Mouse (Mus musculus): ENCODE measurements at regions not wholly inside any gene's neighbourhood (a gene's known extent, or its start where the extent isn't known, plus 50 kb on each side); places are given as distances from the start of the nearest gene placed in this dataset.

- Histone ChIP-seq H3K9me3 (no peaks in the 10 kb centered on the region), H3K27ac (replicated peaks) (no peak overlapping the region), H3K36me3 (no peaks in the 10 kb centered on the region), H3K27me3 (replicated peaks) (no peaks in the 10 kb centered on the region), H3K4me3 (no peak overlapping the region), H3K4me2 (no peak overlapping the region), H3K4me1 (no peaks in the 10 kb centered on the region), H3K9ac (no peak overlapping the region)
- WGBS, result 82% methylated on average over 2 of the region's 2 CpGs
- ATAC-seq (ENCODE audit: extremely low read depth, insufficient number of reproducible peaks, low FRiP score, low TSS enrichment), result no peak
These were observed 411.9 kb upstream of the Gm765 start for GRCm38 (mm10) chr6:98754487-98754886.

- H3K4me2 ChIP-seq, result no peak overlapping the region
- no peaks in the 10 kb centered on the region for H3K9me3 ChIP-seq
- WGBS, result 74% methylated on average over 4 of the region's 4 CpGs
- no peaks in the 10 kb centered on the region for H3K4me1 ChIP-seq
- ATAC-seq (ENCODE audit: extremely low read depth, insufficient number of reproducible peaks, low FRiP score, low TSS enrichment), result no peak
- H3K9ac ChIP-seq, result no peak overlapping the region
- H3K27me3 ChIP-seq (replicated peaks), result no peaks in the 10 kb centered on the region
- H3K27ac ChIP-seq (replicated peaks), result no peak overlapping the region
- no peak overlapping the region for H3K4me3 ChIP-seq
- H3K36me3 ChIP-seq, result no peaks in the 10 kb centered on the region
These were observed 406.1 kb upstream of the Gm765 start for GRCm38 (mm10) chr6:98748618-98749017.

- H3K36me3 ChIP-seq, result no peaks in the 10 kb centered on the region
- 48% methylated on average over 8 of the region's 8 CpGs for WGBS
- no peak for ATAC-seq (ENCODE audit: extremely low read depth, insufficient number of reproducible peaks, low FRiP score, low TSS enrichment)
- no peak overlapping the region for H3K27ac ChIP-seq (replicated peaks)
- H3K9ac ChIP-seq, result no peak overlapping the region
- H3K27me3 ChIP-seq (replicated peaks), result no peaks in the 10 kb centered on the region
- no peaks in the 10 kb centered on the region for H3K9me3 ChIP-seq
- H3K4me1 ChIP-seq, result no peaks in the 10 kb centered on the region
- H3K4me3 ChIP-seq, result no peak overlapping the region
- H3K4me2 ChIP-seq, result peak overlapping the region; percentile 26; the same call in 1 of the 2 replicates
These were observed 404.4 kb upstream of the Gm765 start for GRCm38 (mm10) chr6:98746976-98747375.

GRCm38 (mm10) chr6:98740447-98740846 is 397.9 kb upstream of the Gm765 start:
- Histone ChIP-seq H3K9me3 (no peaks in the 10 kb centered on the region), H3K27ac (replicated peaks) (no peak overlapping the region), H3K4me2 (no peak overlapping the region), H3K9ac (no peak overlapping the region), H3K4me3 (no peak overlapping the region), H3K36me3 (no peaks in the 10 kb centered on the region), H3K4me1 (no peaks in the 10 kb centered on the region), H3K27me3 (replicated peaks) (no peaks in the 10 kb centered on the region)
- WGBS, result 85% methylated on average over 2 of the region's 2 CpGs
- ATAC-seq (ENCODE audit: extremely low read depth, insufficient number of reproducible peaks, low FRiP score, low TSS enrichment), result no peak

GRCm38 (mm10) chr6:98731010-98731530 is 388.5 kb upstream of the Gm765 start:
- Histone ChIP-seq H3K4me2 (no peak overlapping the region), H3K9ac (no peak overlapping the region), H3K4me1 (peaks cover 7% of the 10 kb centered on the region), H3K36me3 (no peaks in the 10 kb centered on the region), H3K27me3 (replicated peaks) (no peaks in the 10 kb centered on the region), H3K4me3 (no peak overlapping the region), H3K9me3 (no peaks in the 10 kb centered on the region), H3K27ac (replicated peaks) (no peak overlapping the region)
- no peak for ATAC-seq (ENCODE audit: extremely low read depth, insufficient number of reproducible peaks, low FRiP score, low TSS enrichment)

DNA sequence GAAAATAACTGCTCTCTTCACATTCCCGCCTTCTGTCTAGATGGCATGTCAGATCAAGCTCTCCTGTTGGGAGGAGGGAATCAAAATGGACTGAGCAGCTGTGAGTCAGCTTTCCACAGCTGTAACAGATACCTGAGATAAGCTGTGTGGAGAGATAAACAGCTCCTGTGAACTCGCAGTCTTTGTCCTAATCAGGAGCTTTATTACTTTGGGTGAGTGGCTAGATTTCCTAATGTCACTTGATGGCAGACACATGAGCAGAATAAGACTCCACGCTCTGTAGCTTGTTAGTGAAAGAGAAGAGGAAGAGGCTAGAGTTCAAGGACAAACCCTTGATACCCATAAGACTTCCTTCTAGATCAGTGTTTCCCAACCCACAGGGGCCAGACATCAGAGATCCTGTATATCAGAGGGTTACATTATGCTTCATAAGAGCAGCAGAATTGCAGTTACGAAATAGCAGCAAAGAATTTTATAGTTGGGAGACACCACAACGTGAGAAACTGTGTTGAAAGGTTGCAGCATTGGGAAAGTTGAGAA is 384.1 kb upstream of the Gm765 start:
- Histone ChIP-seq H3K4me3 (no peak overlapping the region), H3K4me2 (no peak overlapping the region), H3K9ac (no peak overlapping the region), H3K27ac (replicated peaks) (no peak overlapping the region), H3K4me1 (peaks cover 7% of the 10 kb centered on the region), H3K27me3 (replicated peaks) (no peaks in the 10 kb centered on the region), H3K9me3 (no peaks in the 10 kb centered on the region), H3K36me3 (no peaks in the 10 kb centered on the region)
- ATAC-seq (ENCODE audit: extremely low read depth, insufficient number of reproducible peaks, low FRiP score, low TSS enrichment), result no peak
- 45% methylated on average over 5 of the region's 5 CpGs for WGBS

- no peak for ATAC-seq (ENCODE audit: extremely low read depth, insufficient number of reproducible peaks, low FRiP score, low TSS enrichment)
- no peaks in the 10 kb centered on the region for H3K36me3 ChIP-seq
- WGBS, result 63% methylated on average over 14 of the region's 14 CpGs
- no peak overlapping the region for H3K9ac ChIP-seq
- H3K9me3 ChIP-seq, result no peaks in the 10 kb centered on the region
- no peak overlapping the region for H3K4me3 ChIP-seq
- no peaks in the 10 kb centered on the region for H3K27me3 ChIP-seq (replicated peaks)
- 0 out of 2 replicates have a peak, but pooled peaks cover 3% of the 10 kb centered on the region for H3K4me1 ChIP-seq
- no peak overlapping the region for H3K27ac ChIP-seq (replicated peaks)
- no peak overlapping the region for H3K4me2 ChIP-seq
These were observed 362.5 kb upstream of the Gm765 start for GRCm38 (mm10) chr6:98704887-98705622.

DNA sequence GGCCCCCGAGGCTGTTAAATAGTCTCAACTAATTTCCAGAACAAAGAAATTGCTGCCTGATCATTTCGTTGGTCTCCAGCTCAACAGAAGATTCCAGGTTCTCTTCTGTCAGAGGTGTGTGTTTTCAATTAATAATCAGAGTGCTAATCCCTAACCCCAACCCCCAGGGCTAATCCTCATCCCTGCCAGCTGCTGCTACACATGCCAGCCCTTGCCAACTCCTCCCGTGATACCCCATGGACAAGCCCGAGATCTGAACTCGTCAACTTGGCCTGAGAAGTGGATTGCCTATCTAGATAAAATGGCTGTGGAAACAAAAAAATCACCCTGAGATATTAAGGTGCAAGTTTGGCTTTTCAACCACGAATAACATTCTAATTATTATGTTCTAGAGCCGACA is 355.0 kb upstream of the Gm765 start:
- WGBS, result 73% methylated on average over 7 of the region's 7 CpGs
- no peak for ATAC-seq (ENCODE audit: extremely low read depth, insufficient number of reproducible peaks, low FRiP score, low TSS enrichment)
- no peaks in the 10 kb centered on the region for H3K9me3 ChIP-seq
- no peak overlapping the region for H3K27ac ChIP-seq (replicated peaks)
- no peak overlapping the region for H3K9ac ChIP-seq
- H3K4me1 ChIP-seq, result no peaks in the 10 kb centered on the region
- no peak overlapping the region for H3K4me2 ChIP-seq
- H3K36me3 ChIP-seq, result no peaks in the 10 kb centered on the region
- H3K4me3 ChIP-seq, result no peak overlapping the region
- H3K27me3 ChIP-seq (replicated peaks), result no peaks in the 10 kb centered on the region

DNA sequence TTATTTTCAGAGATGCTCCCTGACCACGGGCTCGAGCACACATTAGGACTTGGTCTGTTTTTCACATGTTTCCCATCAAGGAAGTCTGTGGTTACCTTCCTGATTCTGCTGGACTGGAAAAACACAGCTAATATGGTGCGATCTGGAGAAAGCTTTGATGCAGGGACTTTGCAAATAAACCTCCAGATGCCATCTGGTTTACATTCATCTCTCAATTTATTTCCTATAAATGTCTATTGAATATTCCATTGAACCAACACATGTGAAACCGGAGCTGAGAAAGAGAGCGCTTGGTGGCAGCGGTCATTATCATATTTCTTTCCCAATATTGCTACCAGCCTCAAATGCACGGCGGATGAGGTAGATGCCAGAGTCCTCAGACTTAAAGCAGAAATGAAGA is 350.9 kb upstream of the Gm765 start:
- no peak overlapping the region for H3K4me2 ChIP-seq
- no peak overlapping the region for H3K27ac ChIP-seq (replicated peaks)

GRCm38 (mm10) chr6:98690133-98690532 is 347.6 kb upstream of the Gm765 start:
- Histone ChIP-seq H3K4me3 (no peak overlapping the region), H3K9ac (no peak overlapping the region), H3K4me1 (no peaks in the 10 kb centered on the region), H3K4me2 (no peak overlapping the region), H3K27me3 (replicated peaks) (no peaks in the 10 kb centered on the region), H3K36me3 (no peaks in the 10 kb centered on the region), H3K27ac (replicated peaks) (no peak overlapping the region), H3K9me3 (no peaks in the 10 kb centered on the region)
- no peak for ATAC-seq (ENCODE audit: extremely low read depth, insufficient number of reproducible peaks, low FRiP score, low TSS enrichment)
- 80% methylated on average over 9 of the region's 9 CpGs for WGBS

More for the DNA sequence above, 350.9 kb upstream of the Gm765 start:
- Histone ChIP-seq H3K27me3 (replicated peaks) (no peaks in the 10 kb centered on the region), H3K9me3 (no peaks in the 10 kb centered on the region), H3K9ac (no peak overlapping the region), H3K4me1 (no peaks in the 10 kb centered on the region), H3K4me3 (no peak overlapping the region), H3K36me3 (no peaks in the 10 kb centered on the region)
- 81% methylated on average over 8 of the region's 8 CpGs for WGBS
- no peak for ATAC-seq (ENCODE audit: extremely low read depth, insufficient number of reproducible peaks, low FRiP score, low TSS enrichment)

GRCm38 (mm10) chr6:98689395-98689794 is 346.8 kb upstream of the Gm765 start:
- no peak for ATAC-seq (ENCODE audit: extremely low read depth, insufficient number of reproducible peaks, low FRiP score, low TSS enrichment)
- no peaks in the 10 kb centered on the region for H3K36me3 ChIP-seq
- H3K4me2 ChIP-seq, result no peak overlapping the region
- 64% methylated on average over 3 of the region's 3 CpGs for WGBS
- no peaks in the 10 kb centered on the region for H3K4me1 ChIP-seq
- no peak overlapping the region for H3K27ac ChIP-seq (replicated peaks)
- H3K4me3 ChIP-seq, result no peak overlapping the region
- H3K9me3 ChIP-seq, result no peaks in the 10 kb centered on the region
- no peak overlapping the region for H3K9ac ChIP-seq
- no peaks in the 10 kb centered on the region for H3K27me3 ChIP-seq (replicated peaks)

DNA sequence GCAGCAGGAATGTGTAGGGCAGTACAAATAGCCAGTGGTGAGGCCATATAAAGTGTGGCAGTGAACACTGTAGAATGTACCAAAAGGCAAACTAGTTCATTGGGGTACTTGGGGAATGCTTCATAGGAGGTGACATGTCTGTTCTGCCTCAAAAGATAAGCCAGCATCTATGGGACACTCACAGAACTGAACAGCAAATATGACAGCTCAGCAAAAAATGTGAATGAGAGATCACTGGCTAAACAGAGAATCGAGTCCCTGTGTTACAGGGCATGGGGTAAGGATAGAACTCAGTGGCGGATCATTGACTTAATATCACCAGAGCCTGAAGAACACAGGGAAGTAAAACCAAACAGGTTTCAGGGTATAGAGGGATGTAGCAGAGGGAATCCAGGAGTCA is 346.1 kb upstream of the Gm765 start:
- no peak overlapping the region for H3K4me3 ChIP-seq
- no peaks in the 10 kb centered on the region for H3K27me3 ChIP-seq (replicated peaks)
- WGBS, result 82% methylated on average over 2 of the region's 2 CpGs
- H3K9ac ChIP-seq, result no peak overlapping the region
- no peaks in the 10 kb centered on the region for H3K4me1 ChIP-seq
- H3K9me3 ChIP-seq, result no peaks in the 10 kb centered on the region
- no peak for ATAC-seq (ENCODE audit: extremely low read depth, insufficient number of reproducible peaks, low FRiP score, low TSS enrichment)
- no peaks in the 10 kb centered on the region for H3K36me3 ChIP-seq
- H3K27ac ChIP-seq (replicated peaks), result no peak overlapping the region
- no peak overlapping the region for H3K4me2 ChIP-seq

Data from heart, embryonic 13.5 days (tissue).